Comparison of ENCODE assay signal across 11 mouse cellular contexts in the genomic region with DNA sequence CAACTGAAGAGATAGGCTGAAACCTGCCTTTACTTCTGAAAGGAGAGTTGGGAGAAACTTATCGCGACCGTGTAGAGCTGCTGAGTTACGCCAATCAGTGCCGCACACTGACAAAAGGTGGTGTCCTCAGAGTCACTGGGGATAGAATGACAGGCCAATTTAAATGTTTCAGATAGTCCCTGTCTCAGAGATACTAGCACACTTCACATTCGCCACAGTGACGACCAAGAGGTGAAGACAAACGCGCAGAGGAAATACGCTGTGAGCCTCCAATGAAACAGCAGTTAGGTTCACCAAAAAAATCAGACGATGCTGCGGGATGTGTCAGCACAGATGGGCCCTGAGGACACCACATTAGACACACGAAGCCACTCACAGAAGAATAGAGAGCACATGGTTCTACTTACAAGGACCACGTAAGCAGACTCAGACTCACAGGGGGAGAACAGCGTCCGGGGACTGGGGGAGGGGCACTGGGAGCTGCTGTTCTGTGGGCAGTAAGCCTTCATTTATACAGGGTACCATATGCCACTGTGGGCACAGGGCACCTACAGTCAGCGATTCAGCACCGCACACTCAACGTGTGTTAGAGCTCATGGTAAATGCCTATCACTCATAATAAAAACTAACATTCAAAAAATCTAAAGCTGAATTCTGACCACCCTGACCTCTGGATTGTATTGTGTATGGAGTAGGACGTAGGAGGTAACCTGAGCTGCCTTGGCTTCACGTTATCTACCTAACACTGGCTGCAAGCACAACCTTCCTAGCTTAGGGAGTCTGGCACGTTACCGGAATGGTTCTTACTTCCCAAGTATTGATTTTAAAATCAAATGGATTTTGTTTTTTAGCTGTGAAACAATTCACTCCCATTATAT.
A peak's percentile ranks its signal among the peaks of the same experiment; 100 is the strongest.
DNase-seq lines count a peak whose midpoint lies in the region; ATAC-seq lines count a peak whose summit lies in the region.
"Had no signal": no experiment of that assay in that cellular context is flagged by ENCODE, and none has a peak within 500 bp of the region (broad histone marks: within the 10 kb centered on the region; RNA-seq: fewer than 3 reads in every experiment).

No protein-coding gene starts in this region.

- peak; percentile 76; the same call in 1 of the 2 replicates for ATAC-seq in forebrain, embryonic 14.5 days
- ATAC-seq in midbrain, embryonic 12.5 days (ENCODE audit: low FRiP score, low read depth): 0 out of 2 replicates have a peak, but pooled peaks have one; percentile 23
- ATAC-seq in kidney, embryonic 15.5 days (replicated peaks; ENCODE audit: low FRiP score): no peak
- ATAC-seq: liver, embryonic 12.5 days had no signal

- H3K36me3 ChIP-seq in embryonic facial prominence, embryonic 10.5 days (replicated peaks): peaks cover 19% of the 10 kb centered on the region
- no peaks in the 10 kb centered on the region for H3K36me3 ChIP-seq in forebrain, embryonic 14.5 days (ENCODE audit: control insufficient read depth, insufficient read depth, low read length)
- H3K36me3 ChIP-seq in midbrain, embryonic 12.5 days: no peaks in the 10 kb centered on the region
- H3K36me3 ChIP-seq in kidney, embryonic 15.5 days: peaks cover 30% of the 10 kb centered on the region
- H3K36me3 ChIP-seq: liver, embryonic 12.5 days had no signal

- H3K4me2 ChIP-seq in forebrain, embryonic 14.5 days (ENCODE audit: low read length): no peak overlapping the region
- H3K4me2 ChIP-seq in midbrain, embryonic 12.5 days (replicated peaks): no peak overlapping the region
- H3K4me2 ChIP-seq in kidney, embryonic 15.5 days: no peak overlapping the region
- H3K4me2 ChIP-seq: liver, embryonic 12.5 days had no signal

- H3K9ac ChIP-seq in forebrain, embryonic 14.5 days (ENCODE audit: low read length): no peak overlapping the region
- H3K9ac ChIP-seq in midbrain, embryonic 12.5 days (replicated peaks): no peak overlapping the region
- no peak overlapping the region for H3K9ac ChIP-seq in kidney, embryonic 15.5 days
- H3K9ac ChIP-seq: liver, embryonic 12.5 days had no signal

- peak overlapping the region; percentile 54 for H3K27ac ChIP-seq in embryonic facial prominence, embryonic 10.5 days (replicated peaks)
- no peak overlapping the region for H3K27ac ChIP-seq in forebrain, embryonic 14.5 days (ENCODE audit: low read depth, low read length)
- H3K27ac ChIP-seq in midbrain, embryonic 12.5 days (replicated peaks): no peak overlapping the region
- no peak overlapping the region for H3K27ac ChIP-seq in kidney, embryonic 15.5 days
- H3K27ac ChIP-seq: liver, embryonic 12.5 days had no signal

- no peaks in the 10 kb centered on the region for H3K27me3 ChIP-seq in embryonic facial prominence, embryonic 10.5 days (replicated peaks; ENCODE audit: low read depth, poor library complexity, severe bottlenecking)
- H3K27me3 ChIP-seq in forebrain, embryonic 14.5 days (replicated peaks; ENCODE audit: control insufficient read depth, insufficient read depth, low read length): no peaks in the 10 kb centered on the region
- H3K27me3 ChIP-seq in midbrain, embryonic 12.5 days: no peaks in the 10 kb centered on the region
- H3K27me3 ChIP-seq in kidney, embryonic 15.5 days: no peaks in the 10 kb centered on the region
- H3K27me3 ChIP-seq: liver, embryonic 12.5 days had no signal

- H3K4me3 ChIP-seq in embryonic facial prominence, embryonic 10.5 days: peak overlapping the region; percentile 39
- H3K4me3 ChIP-seq in forebrain, embryonic 14.5 days (ENCODE audit: low read depth, low read length): no peak overlapping the region
- no peak overlapping the region for H3K4me3 ChIP-seq in midbrain, embryonic 12.5 days
- no peak overlapping the region for H3K4me3 ChIP-seq in kidney, embryonic 15.5 days (replicated peaks)
- H3K4me3 ChIP-seq: liver, embryonic 12.5 days had no signal

- no peaks in the 10 kb centered on the region for H3K9me3 ChIP-seq in embryonic facial prominence, embryonic 10.5 days
- H3K9me3 ChIP-seq in forebrain, embryonic 14.5 days (replicated peaks; ENCODE audit: control insufficient read depth, low read length): no peaks in the 10 kb centered on the region
- no peaks in the 10 kb centered on the region for H3K9me3 ChIP-seq in midbrain, embryonic 12.5 days
- no peaks in the 10 kb centered on the region for H3K9me3 ChIP-seq in kidney, embryonic 15.5 days (replicated peaks)
- H3K9me3 ChIP-seq: G1E; liver, embryonic 12.5 days had no signal

- WGBS in embryonic facial prominence, embryonic 10.5 days: 48% methylated on average over 23 of the region's 23 CpGs
- WGBS in forebrain, embryonic 14.5 days: 76% methylated on average over 23 of the region's 23 CpGs
- WGBS in midbrain, embryonic 12.5 days: 70% methylated on average over 23 of the region's 23 CpGs
- 76% methylated on average over 23 of the region's 23 CpGs for WGBS in kidney, embryonic 15.5 days

- peak; percentile 20 for DNase-seq in layer of hippocampus, adult 9-11 months
- no peak for DNase-seq in layer of hippocampus, postnatal 14 days (ENCODE audit: low spot score in 2 of 2)
- peak; percentile 69 for DNase-seq in embryonic facial prominence, embryonic 10.5 days (ENCODE audit: low spot score)
- peak; percentile 30 for DNase-seq in forebrain, embryonic 14.5 days (ENCODE audit: low spot score)
- DNase-seq in gastrocnemius, postnatal 25 days: no peak
- no peak for DNase-seq in lung, postnatal 14 days
- DNase-seq: adrenal gland, postnatal 36 days had no signal

- H3K4me1 ChIP-seq in embryonic facial prominence, embryonic 10.5 days: peaks cover 38% of the 10 kb centered on the region
- no peaks in the 10 kb centered on the region for H3K4me1 ChIP-seq in forebrain, embryonic 14.5 days (ENCODE audit: control insufficient read depth, insufficient read depth, low read length)
- peaks cover 13% of the 10 kb centered on the region for H3K4me1 ChIP-seq in midbrain, embryonic 12.5 days
- H3K4me1 ChIP-seq in kidney, embryonic 15.5 days: 0 out of 2 replicates have a peak, but pooled peaks cover 5% of the 10 kb centered on the region
- H3K4me1 ChIP-seq: liver, embryonic 12.5 days had no signal

Comparison
In these comparisons a context has a peak if more than half of its experiments do, and no peak if none do; other contexts are left out.
1. DNase-seq: peak in layer of hippocampus, adult 9-11 months (single experiment), embryonic facial prominence, embryonic 10.5 days (single experiment) and forebrain, embryonic 14.5 days (single experiment); none in layer of hippocampus, postnatal 14 days (0 of 2), gastrocnemius, postnatal 25 days (single experiment) and lung, postnatal 14 days (single experiment).